Mouse (Mus musculus) adrenal gland, adult 8-10 months (tissue): ENCODE results near the gene Meis2. TPM values are rescaled to one million over a fixed set of nuclear protein-coding genes. Genes with fewer than 3 reads are reported as not detected.

Experiments used
- DNase-seq: peaks from one replicate; pipeline ENCODE4 v3.0.0; 2022
- total RNA-seq, 4 experiments: library from RNA; stranded (reverse); gene quantifications; 2 replicates each; pipeline ENCODE4 v1.2.4; 2022

The Meis2 gene
- total RNA-seq, 4 experiments from 2014 or later = 197 to 340 (median 252) TPM

GRCm38 (mm10) chr2:115996438-115996837 lies 69.2 kb downstream of the Meis2 start:
- DNase-seq = no peak

- no peak for DNase-seq
Observed at GRCm38 (mm10) chr2:115993877-115994276, 71.8 kb downstream of the Meis2 start.

GRCm38 (mm10) chr2:115989249-115989648 lies 76.4 kb downstream of the Meis2 start:
- DNase-seq = no peak

GRCm38 (mm10) chr2:115988448-115988847 lies 77.2 kb downstream of the Meis2 start:
- DNase-seq = peak; percentile 64

- peak; percentile 52 for DNase-seq
Observed at GRCm38 (mm10) chr2:115984952-115985351, 80.7 kb downstream of the Meis2 start.

- no peak for DNase-seq
Observed at GRCm38 (mm10) chr2:115984487-115984886, 81.2 kb downstream of the Meis2 start.

- no peak for DNase-seq
Observed at GRCm38 (mm10) chr2:115980490-115980889, 85.1 kb downstream of the Meis2 start.

GRCm38 (mm10) chr2:115979683-115980476 lies 85.8 kb downstream of the Meis2 start:
- DNase-seq = peak; percentile 74

- DNase-seq = no peak
Observed at GRCm38 (mm10) chr2:115978666-115979065, 87.0 kb downstream of the Meis2 start.

- no peak for DNase-seq
Observed at GRCm38 (mm10) chr2:115971296-115971805, 94.3 kb downstream of the Meis2 start.

GRCm38 (mm10) chr2:115970091-115970820 lies 95.4 kb downstream of the Meis2 start:
- peak; percentile 53 for DNase-seq

- no peak for DNase-seq
Observed at GRCm38 (mm10) chr2:115969201-115969600, 96.4 kb downstream of the Meis2 start.

- DNase-seq = no peak
Observed at GRCm38 (mm10) chr2:115964911-115965310, 100.7 kb downstream of the Meis2 start.

GRCm38 (mm10) chr2:115963293-115963835 lies 102.3 kb downstream of the Meis2 start:
- no peak for DNase-seq

- DNase-seq = no peak
Observed at GRCm38 (mm10) chr2:115962728-115963127, 102.9 kb downstream of the Meis2 start.

- no peak for DNase-seq
Observed at GRCm38 (mm10) chr2:115962113-115962512, 103.5 kb downstream of the Meis2 start.

- DNase-seq = no peak
Observed at GRCm38 (mm10) chr2:115960615-115961014, 105.0 kb downstream of the Meis2 start.

GRCm38 (mm10) chr2:115956786-115957185 lies 108.9 kb downstream of the Meis2 start:
- DNase-seq = peak; percentile 45

GRCm38 (mm10) chr2:115950645-115951044 lies 115.0 kb downstream of the Meis2 start:
- DNase-seq = no peak

GRCm38 (mm10) chr2:115948630-115949426 lies 116.8 kb downstream of the Meis2 start:
- DNase-seq = no peak

GRCm38 (mm10) chr2:115947714-115948226 lies 117.9 kb downstream of the Meis2 start:
- no peak for DNase-seq

GRCm38 (mm10) chr2:115943044-115943443 lies 122.6 kb downstream of the Meis2 start:
- DNase-seq = no peak
